7 mouse cellular contexts compared by ENCODE assay signal in genomic region chr10:67535256-67535655, GRCm38 (mm10). TPM values are rescaled to one million over a fixed set of nuclear protein-coding genes. Genes with fewer than 3 reads are reported as not detected.
DNase-seq lines count a peak whose midpoint lies in the region; ATAC-seq and TF ChIP-seq lines count a peak whose summit lies in the region.

TSS of gene Egr2 (plus strand) at chr10:67535475.

- H3K4me3 ChIP-seq in lung, adult 2 months (replicated peaks; ENCODE audit: extremely low read depth, low read depth, low read length): peak within 1 kb of the TSS; percentile 50
- peak within 1 kb of the TSS; percentile 50 for H3K4me3 ChIP-seq in forebrain, embryonic 12.5 days (replicated peaks)
- H3K4me3 ChIP-seq in hindbrain, embryonic 15.5 days: peak within 1 kb of the TSS; percentile 64
- H3K4me3 ChIP-seq in lung, postnatal 0 days (ENCODE audit: low read depth, low read length): peak within 1 kb of the TSS; percentile 67
- peak within 1 kb of the TSS; percentile 59 for H3K4me3 ChIP-seq in stomach, embryonic 16.5 days (replicated peaks; ENCODE audit: low read length)

- no peak for TF ChIP-seq CTCF in lung, adult 2 months (IDR thresholded peaks at IDR 0.05; ENCODE audit: insufficient read depth, low read length)
- peak; percentile 42 for TF ChIP-seq CTCF in lung, postnatal 0 days (IDR thresholded peaks at IDR 0.05)

- H3K9ac ChIP-seq in forebrain, embryonic 12.5 days: 0 out of 2 replicates have a peak within 1 kb of the TSS, but pooled peaks have one; percentile 18
- 0 out of 2 replicates have a peak within 1 kb of the TSS, but pooled peaks have one; percentile 15 for H3K9ac ChIP-seq in hindbrain, embryonic 15.5 days
- no peak within 1 kb of the TSS for H3K9ac ChIP-seq in lung, postnatal 0 days (replicated peaks; ENCODE audit: low read depth)
- peak within 1 kb of the TSS; percentile 65 for H3K9ac ChIP-seq in stomach, embryonic 16.5 days (ENCODE audit: low read length)

- ATAC-seq in forebrain, embryonic 12.5 days (ENCODE audit: low FRiP score): no peak
- ATAC-seq in hindbrain, embryonic 15.5 days (ENCODE audit: low FRiP score, low read depth): no peak
- ATAC-seq in lung, postnatal 0 days: no peak
- no peak for ATAC-seq in stomach, embryonic 16.5 days (ENCODE audit: insufficient read depth, low FRiP score)

- TF ChIP-seq POLR2A in lung, adult 2 months (IDR thresholded peaks at IDR 0.05; ENCODE audit: borderline replicate concordance, extremely low read depth, low read depth, low read length): no peak

- no peak for TF ChIP-seq EP300 in lung, postnatal 0 days (IDR thresholded peaks at IDR 0.05)

- DNase-seq in lung, adult 2 months: peak; percentile 20
- no peak for DNase-seq in lung, postnatal 36 days
- peak; percentile 49 for DNase-seq in adrenal gland, postnatal 14 days
- DNase-seq in lung, postnatal 0 days (ENCODE audit: low spot score): no peak

- peaks cover 14% of the 10 kb centered on the region; the same call in 1 of the 2 replicates for H3K4me1 ChIP-seq in lung, adult 2 months (ENCODE audit: control insufficient read depth, insufficient read depth, low read length)
- H3K4me1 ChIP-seq in forebrain, embryonic 12.5 days: peaks cover 39% of the 10 kb centered on the region
- peaks cover 47% of the 10 kb centered on the region for H3K4me1 ChIP-seq in hindbrain, embryonic 15.5 days (replicated peaks)
- peaks cover 19% of the 10 kb centered on the region for H3K4me1 ChIP-seq in lung, postnatal 0 days (ENCODE audit: insufficient read depth, low read depth, low read length)
- peaks cover 26% of the 10 kb centered on the region for H3K4me1 ChIP-seq in stomach, embryonic 16.5 days (ENCODE audit: control insufficient read depth, insufficient read depth, low read length)

- no peak within 1 kb of the TSS for H3K27ac ChIP-seq in forebrain, embryonic 12.5 days
- H3K27ac ChIP-seq in hindbrain, embryonic 15.5 days (replicated peaks): no peak within 1 kb of the TSS
- H3K27ac ChIP-seq in lung, postnatal 0 days (ENCODE audit: low read length): no peak within 1 kb of the TSS
- H3K27ac ChIP-seq in stomach, embryonic 16.5 days (ENCODE audit: low read length): no peak within 1 kb of the TSS

- WGBS in lung, adult 2 months: under 1% methylated on average over 37 of the region's 37 CpGs
- WGBS in forebrain, embryonic 12.5 days: under 1% methylated on average over 33 of the region's 37 CpGs
- under 1% methylated on average over 30 of the region's 37 CpGs for WGBS in hindbrain, embryonic 15.5 days
- WGBS in lung, postnatal 0 days: 6% methylated on average over 23 of the region's 37 CpGs
- WGBS in stomach, embryonic 16.5 days: under 1% methylated on average over 37 of the region's 37 CpGs

- H3K9me3 ChIP-seq in forebrain, embryonic 12.5 days: no peaks in the 10 kb centered on the region
- H3K9me3 ChIP-seq in hindbrain, embryonic 15.5 days: no peaks in the 10 kb centered on the region
- no peaks in the 10 kb centered on the region for H3K9me3 ChIP-seq in lung, postnatal 0 days (ENCODE audit: low read length)
- H3K9me3 ChIP-seq in stomach, embryonic 16.5 days (replicated peaks; ENCODE audit: control insufficient read depth, low read length): no peaks in the 10 kb centered on the region

- peak within 1 kb of the TSS; percentile 91 for H3K4me2 ChIP-seq in forebrain, embryonic 12.5 days
- H3K4me2 ChIP-seq in hindbrain, embryonic 15.5 days: peak within 1 kb of the TSS; percentile 97
- peak within 1 kb of the TSS; percentile 93 for H3K4me2 ChIP-seq in lung, postnatal 0 days (replicated peaks; ENCODE audit: low read depth, low read length)
- H3K4me2 ChIP-seq in stomach, embryonic 16.5 days (ENCODE audit: low read depth, low read length): peak within 1 kb of the TSS; percentile 99

- peaks cover 100% of the 10 kb centered on the region for H3K27me3 ChIP-seq in forebrain, embryonic 12.5 days
- H3K27me3 ChIP-seq in hindbrain, embryonic 15.5 days: peaks cover 76% of the 10 kb centered on the region
- H3K27me3 ChIP-seq in lung, postnatal 0 days (replicated peaks; ENCODE audit: insufficient read depth, low read length): peaks cover 49% of the 10 kb centered on the region
- peaks cover 61% of the 10 kb centered on the region for H3K27me3 ChIP-seq in stomach, embryonic 16.5 days (ENCODE audit: control insufficient read depth, insufficient read depth, low read length)

- H3K36me3 ChIP-seq in forebrain, embryonic 12.5 days (replicated peaks): no peaks in the 10 kb centered on the region
- H3K36me3 ChIP-seq in hindbrain, embryonic 15.5 days: no peaks in the 10 kb centered on the region
- H3K36me3 ChIP-seq in lung, postnatal 0 days (ENCODE audit: insufficient read depth, low read length): no peaks in the 10 kb centered on the region
- no peaks in the 10 kb centered on the region for H3K36me3 ChIP-seq in stomach, embryonic 16.5 days (ENCODE audit: control insufficient read depth, insufficient read depth, low read length)

RNA-seq across cellular contexts. Expression of gene Egr2, which starts in this region (rescaled TPM):
- polyA plus RNA-seq in lung, adult 2 months (2012; rRNA removed): 12.8 and 13.1 TPM in 2 replicates
- total RNA-seq in adrenal gland, postnatal 14 days (2021): 1.2 and 2.6 TPM in 2 replicates
- 0.20 and 0.37 TPM in 2 replicates for polyA plus RNA-seq in forebrain, embryonic 12.5 days (2016; fragmentation: Nextera tagmentation; extraction: Ambion mirVana)
- polyA plus RNA-seq in hindbrain, embryonic 15.5 days (2015; fragmentation: Nextera tagmentation; extraction: Ambion mirVana): 1.6 and 2.5 TPM in 2 replicates
- polyA plus RNA-seq in lung, postnatal 0 days (2015; fragmentation: Nextera tagmentation; extraction: Ambion mirVana): 2.1 and 2.6 TPM in 2 replicates
- 0.32 and 0.34 TPM in 2 replicates for polyA plus RNA-seq in stomach, embryonic 16.5 days (2015; fragmentation: Nextera tagmentation; extraction: Ambion mirVana)

Comparison
In these comparisons a context has a peak if more than half of its experiments do, and no peak if none do; other contexts are left out.
1. DNase-seq: peak in lung, adult 2 months (single experiment) and adrenal gland, postnatal 14 days (single experiment); none in lung, postnatal 36 days (single experiment) and lung, postnatal 0 days (single experiment).
2. Peak in every context shown above with its lines, with median percentiles within 50 percentile points of each other: H3K4me3 ChIP-seq and H3K4me2 ChIP-seq.